Mouse (Mus musculus): ENCODE results near the gene Tmem247.

- TF ChIP-seq CTCF (IDR thresholded peaks at IDR 0.05; ENCODE audit: low read depth) (no peak), EP300 (optimal IDR thresholded peaks at IDR 0.05) (no peak)
These were observed 45.9 kb downstream of the Tmem247 start, which contains the start of gene Rhoq for GRCm38 (mm10) chr17:86962894-86963585.

All from stomach, postnatal 0 days (tissue).